Mouse (Mus musculus): ENCODE data around the gene Szt2. TPM values are rescaled to one million over a fixed set of nuclear protein-coding genes. Genes with fewer than 3 reads are reported as not detected.

The Szt2 gene
- polyA plus RNA-seq, 1 experiment from 2014 or later, result 11.1 TPM

DNA sequence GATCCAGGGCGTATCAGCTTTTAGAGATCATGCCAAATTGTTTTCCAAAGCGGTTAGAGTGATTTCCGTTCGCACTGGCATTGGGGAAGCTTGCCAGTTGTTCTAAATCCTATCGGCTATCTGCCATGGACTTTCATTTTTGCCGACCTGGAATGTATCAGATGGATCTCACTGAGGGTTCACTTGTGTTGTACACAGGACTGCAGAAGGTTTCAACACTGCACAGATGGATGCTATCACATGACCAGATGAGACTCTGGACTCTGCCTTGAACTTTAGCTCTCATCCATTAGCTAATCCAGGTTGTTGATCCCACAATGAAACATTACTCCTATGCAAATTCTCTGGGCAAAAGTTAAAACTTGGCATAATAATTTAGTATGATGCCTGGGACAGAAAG is 52.3 kb downstream of the Szt2 start:
- no peak overlapping the region for H3K4me3 ChIP-seq (replicated peaks)
- H3K27me3 ChIP-seq, result no peaks in the 10 kb centered on the region
- no peaks in the 10 kb centered on the region for H3K9me3 ChIP-seq
- no peak for ATAC-seq (ENCODE audit: insufficient number of reproducible peaks, insufficient read depth, low FRiP score, low TSS enrichment, low read depth)
- no peak overlapping the region for H3K4me2 ChIP-seq
- WGBS, result 90% methylated on average over 6 of the region's 6 CpGs
- peaks cover 4% of the 10 kb centered on the region; the same call in 1 of the 2 replicates for H3K36me3 ChIP-seq
- H3K9ac ChIP-seq (replicated peaks), result no peak overlapping the region
- H3K27ac ChIP-seq, result no peak overlapping the region
- H3K4me1 ChIP-seq (replicated peaks), result peaks cover 12% of the 10 kb centered on the region

DNA sequence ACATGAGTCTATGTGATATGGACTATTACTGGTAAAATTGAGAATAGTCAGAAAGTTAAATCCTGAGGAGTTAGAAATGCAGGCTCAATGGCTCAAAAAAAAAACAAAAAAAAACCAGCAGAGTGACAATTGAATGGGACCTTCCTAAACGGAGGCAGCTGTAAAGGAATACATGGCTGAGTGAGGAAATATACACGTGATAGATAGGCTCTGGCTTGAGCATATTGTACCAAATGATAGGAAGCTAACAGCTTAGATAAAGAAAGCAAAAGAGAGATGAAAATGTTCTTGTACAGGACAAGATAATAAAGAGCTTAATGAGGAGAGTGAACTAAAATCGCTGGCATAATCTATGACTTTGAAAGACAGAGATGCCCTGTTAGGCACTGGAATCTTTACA is 54.8 kb downstream of the Szt2 start:
- H3K36me3 ChIP-seq, result no peaks in the 10 kb centered on the region
- no peak overlapping the region for H3K9ac ChIP-seq (replicated peaks)
- H3K27me3 ChIP-seq, result no peaks in the 10 kb centered on the region
- ATAC-seq (ENCODE audit: insufficient number of reproducible peaks, insufficient read depth, low FRiP score, low TSS enrichment, low read depth), result no peak
- 0 out of 2 replicates have a peak, but pooled peaks cover 2% of the 10 kb centered on the region for H3K4me1 ChIP-seq (replicated peaks)
- H3K9me3 ChIP-seq, result no peaks in the 10 kb centered on the region
- 79% methylated on average over 3 of the region's 3 CpGs for WGBS
- H3K4me3 ChIP-seq (replicated peaks), result no peak overlapping the region
- H3K4me2 ChIP-seq, result no peak overlapping the region
- H3K27ac ChIP-seq, result no peak overlapping the region

DNA sequence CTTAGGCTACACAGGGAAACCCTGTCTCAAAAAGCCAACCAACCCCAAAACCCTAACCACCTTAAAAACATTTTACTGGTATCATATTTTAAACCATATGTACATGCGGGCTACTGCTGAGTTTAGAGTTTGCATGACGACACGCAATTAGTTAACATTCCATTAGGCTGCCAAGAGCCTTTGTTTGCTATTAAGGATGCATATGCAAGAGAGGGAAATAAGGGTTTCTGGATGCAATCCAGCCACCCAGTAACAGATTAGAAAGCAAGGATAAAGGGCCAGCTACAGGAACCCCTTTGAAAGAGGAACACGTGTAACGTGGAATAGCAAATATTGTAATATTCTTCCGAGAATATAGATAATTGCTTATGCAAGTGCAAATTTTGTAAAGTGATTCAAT is 55.4 kb downstream of the Szt2 start:
- no peak overlapping the region for H3K4me3 ChIP-seq (replicated peaks)
- no peak overlapping the region for H3K4me2 ChIP-seq
- H3K9ac ChIP-seq (replicated peaks), result no peak overlapping the region
- WGBS, result 85% methylated on average over 6 of the region's 6 CpGs
- no peak overlapping the region for H3K27ac ChIP-seq
- no peak for ATAC-seq (ENCODE audit: insufficient number of reproducible peaks, insufficient read depth, low FRiP score, low TSS enrichment, low read depth)
- H3K27me3 ChIP-seq, result no peaks in the 10 kb centered on the region
- H3K36me3 ChIP-seq, result no peaks in the 10 kb centered on the region
- H3K4me1 ChIP-seq (replicated peaks), result no peaks in the 10 kb centered on the region
- no peaks in the 10 kb centered on the region for H3K9me3 ChIP-seq

DNA sequence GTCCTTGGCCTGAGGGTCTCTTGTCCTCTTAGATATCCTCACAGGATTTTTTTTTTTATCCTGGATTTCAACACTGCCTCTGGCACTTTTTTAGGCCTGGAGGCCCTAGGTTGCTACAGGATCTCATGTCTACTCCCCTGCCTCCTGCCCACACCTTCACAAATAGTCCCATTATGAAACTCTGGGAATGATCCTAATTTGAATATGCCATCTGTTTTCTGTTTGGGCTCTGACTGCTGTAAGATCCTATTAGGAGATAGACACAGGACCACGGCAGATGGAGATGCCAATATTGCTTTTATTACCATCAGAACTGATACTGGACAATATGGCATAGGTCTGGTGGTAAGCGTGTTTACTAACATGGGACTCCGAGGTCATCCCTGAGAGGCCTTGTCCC is 57.2 kb downstream of the Szt2 start:
- H3K4me1 ChIP-seq (replicated peaks), result no peaks in the 10 kb centered on the region; the same call in 1 of the 2 replicates
- H3K27me3 ChIP-seq, result no peaks in the 10 kb centered on the region
- no peak overlapping the region for H3K9ac ChIP-seq (replicated peaks)
- no peaks in the 10 kb centered on the region for H3K9me3 ChIP-seq
- H3K4me2 ChIP-seq, result no peak overlapping the region
- H3K36me3 ChIP-seq, result no peaks in the 10 kb centered on the region
- 81% methylated on average over 3 of the region's 3 CpGs for WGBS
- H3K4me3 ChIP-seq (replicated peaks), result no peak overlapping the region
- no peak overlapping the region for H3K27ac ChIP-seq
- no peak for ATAC-seq (ENCODE audit: insufficient number of reproducible peaks, insufficient read depth, low FRiP score, low TSS enrichment, low read depth)

DNA sequence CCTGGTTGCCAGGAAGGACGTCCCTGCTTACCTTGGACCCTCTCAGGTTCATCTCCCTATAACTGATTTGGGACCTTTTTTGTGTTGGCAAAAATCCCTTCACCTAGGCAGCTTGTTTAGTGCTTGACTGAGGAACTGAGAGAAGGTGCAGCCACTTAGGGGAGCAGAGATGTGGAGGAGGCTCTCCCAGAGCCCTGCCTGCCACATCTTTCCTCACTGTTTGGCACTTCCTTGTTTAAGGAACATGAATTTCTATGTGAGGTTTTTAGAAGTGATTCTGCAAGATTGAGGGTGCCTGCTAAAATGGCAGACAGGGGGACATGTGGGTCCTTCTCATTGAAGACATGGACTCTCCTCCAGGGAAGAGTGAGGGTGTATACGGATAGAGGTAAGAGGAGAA is 58.2 kb downstream of the Szt2 start:
- no peak overlapping the region for H3K27ac ChIP-seq
- H3K4me2 ChIP-seq, result no peak overlapping the region
- H3K27me3 ChIP-seq, result no peaks in the 10 kb centered on the region
- no peak overlapping the region for H3K4me3 ChIP-seq (replicated peaks)
- no peaks in the 10 kb centered on the region; the same call in 1 of the 2 replicates for H3K4me1 ChIP-seq (replicated peaks)
- H3K36me3 ChIP-seq, result no peaks in the 10 kb centered on the region
- H3K9ac ChIP-seq (replicated peaks), result no peak overlapping the region
- no peaks in the 10 kb centered on the region for H3K9me3 ChIP-seq
- 81% methylated on average over 2 of the region's 2 CpGs for WGBS
- no peak for ATAC-seq (ENCODE audit: insufficient number of reproducible peaks, insufficient read depth, low FRiP score, low TSS enrichment, low read depth)

DNA sequence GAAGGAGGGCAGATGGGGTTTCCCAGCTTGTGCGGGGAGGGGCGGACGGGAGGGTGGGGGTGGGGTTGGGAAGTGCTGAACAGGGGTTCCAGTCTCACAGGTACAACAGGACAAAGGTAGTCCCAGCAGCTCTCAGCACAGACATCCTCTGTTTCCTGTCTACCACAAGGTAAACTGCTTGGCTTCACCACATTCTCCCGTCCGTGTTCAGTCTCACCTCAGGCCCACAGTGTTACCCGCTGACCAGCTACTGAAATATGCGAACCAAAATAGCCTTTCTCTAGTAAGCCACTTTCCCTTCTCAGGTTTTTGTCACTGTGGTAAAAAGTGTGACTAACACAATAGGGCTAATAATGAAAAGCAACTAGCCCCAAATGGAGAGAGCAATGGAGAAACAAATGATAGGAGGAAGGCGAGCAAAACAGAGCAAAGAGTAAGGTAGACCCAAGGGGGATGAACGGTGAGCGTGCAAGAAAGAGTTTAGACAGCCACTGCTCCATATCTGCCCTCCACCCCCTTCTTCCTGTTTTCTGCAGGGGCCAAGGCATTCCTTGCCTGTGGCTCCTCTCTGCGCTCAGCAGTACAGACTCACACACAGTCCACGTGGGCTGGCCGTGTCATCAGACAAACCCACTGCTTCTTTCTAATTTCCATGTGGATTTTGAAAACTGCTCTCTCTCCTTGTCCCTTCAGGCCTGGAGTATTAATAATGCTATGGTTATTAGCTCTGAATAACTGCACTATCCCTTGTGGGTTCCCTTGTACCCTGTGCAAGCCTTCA is 61.4 kb downstream of the Szt2 start:
- Histone ChIP-seq H3K9ac (replicated peaks) (no peak overlapping the region), H3K36me3 (no peaks in the 10 kb centered on the region), H3K27ac (0 out of 2 replicates have a peak overlapping the region, but pooled peaks have one; percentile 0), H3K27me3 (no peaks in the 10 kb centered on the region), H3K4me3 (replicated peaks) (no peak overlapping the region), H3K4me2 (no peak overlapping the region), H3K9me3 (no peaks in the 10 kb centered on the region), H3K4me1 (replicated peaks) (no peaks in the 10 kb centered on the region; the same call in 1 of the 2 replicates)
- WGBS, result 67% methylated on average over 13 of the region's 13 CpGs
- ATAC-seq (ENCODE audit: insufficient number of reproducible peaks, insufficient read depth, low FRiP score, low TSS enrichment, low read depth), result no peak

DNA sequence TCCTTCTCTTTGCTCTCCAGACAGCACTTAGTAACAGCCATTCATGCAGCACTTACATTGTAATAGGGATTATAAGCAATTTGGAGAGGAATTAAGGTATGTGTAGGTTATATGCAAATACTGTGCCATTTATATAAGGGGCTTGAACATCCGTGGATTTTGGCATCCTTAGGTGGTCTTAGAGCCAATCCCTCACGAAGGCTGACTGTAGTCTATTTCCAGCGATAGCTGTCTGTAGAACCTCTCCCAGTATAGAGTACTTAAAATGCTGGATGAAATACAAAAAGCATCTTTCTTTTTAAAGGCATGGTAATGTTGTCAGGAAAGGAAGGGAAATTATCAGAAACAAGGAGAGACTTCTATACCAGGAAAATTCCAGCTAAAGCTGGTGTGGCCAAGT is 67.6 kb downstream of the Szt2 start:
- WGBS, result 87% methylated on average over 3 of the region's 3 CpGs
- Histone ChIP-seq H3K27me3 (no peaks in the 10 kb centered on the region), H3K9ac (replicated peaks) (no peak overlapping the region)

DNA sequence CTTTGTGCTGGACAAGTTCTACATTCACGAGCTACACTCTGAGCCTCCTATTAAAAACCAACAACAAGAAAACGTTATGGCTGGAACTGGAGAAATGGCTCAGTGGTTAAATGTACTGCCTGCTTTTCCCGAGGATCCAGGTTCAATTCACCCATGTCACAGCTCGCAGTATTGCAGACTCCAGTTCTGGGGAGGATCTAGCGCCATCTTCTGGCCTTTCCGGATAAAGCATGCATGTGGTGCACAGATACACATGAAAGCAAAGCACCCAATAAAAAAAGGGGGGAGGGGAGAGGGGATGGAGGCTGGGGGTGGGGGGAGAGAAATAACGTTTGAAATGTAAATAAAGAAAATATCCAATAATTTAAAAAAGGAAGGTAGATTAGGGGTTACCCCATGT is 72.4 kb downstream of the Szt2 start:
- no peak for ATAC-seq (ENCODE audit: insufficient number of reproducible peaks, insufficient read depth, low FRiP score, low TSS enrichment, low read depth)
- Histone ChIP-seq H3K36me3 (no peaks in the 10 kb centered on the region), H3K9me3 (no peaks in the 10 kb centered on the region), H3K27ac (no peak overlapping the region), H3K4me2 (no peak overlapping the region), H3K4me3 (replicated peaks) (no peak overlapping the region), H3K27me3 (no peaks in the 10 kb centered on the region), H3K9ac (replicated peaks) (no peak overlapping the region), H3K4me1 (replicated peaks) (no peaks in the 10 kb centered on the region)
- 15% methylated on average over 7 of the region's 7 CpGs for WGBS

More for the DNA sequence above, 67.6 kb downstream of the Szt2 start:
- no peak for ATAC-seq (ENCODE audit: insufficient number of reproducible peaks, insufficient read depth, low FRiP score, low TSS enrichment, low read depth)
- Histone ChIP-seq H3K36me3 (no peaks in the 10 kb centered on the region), H3K4me1 (replicated peaks) (peaks cover 3% of the 10 kb centered on the region; the same call in 1 of the 2 replicates), H3K9me3 (no peaks in the 10 kb centered on the region), H3K27ac (no peak overlapping the region), H3K4me2 (no peak overlapping the region), H3K4me3 (replicated peaks) (no peak overlapping the region)

DNA sequence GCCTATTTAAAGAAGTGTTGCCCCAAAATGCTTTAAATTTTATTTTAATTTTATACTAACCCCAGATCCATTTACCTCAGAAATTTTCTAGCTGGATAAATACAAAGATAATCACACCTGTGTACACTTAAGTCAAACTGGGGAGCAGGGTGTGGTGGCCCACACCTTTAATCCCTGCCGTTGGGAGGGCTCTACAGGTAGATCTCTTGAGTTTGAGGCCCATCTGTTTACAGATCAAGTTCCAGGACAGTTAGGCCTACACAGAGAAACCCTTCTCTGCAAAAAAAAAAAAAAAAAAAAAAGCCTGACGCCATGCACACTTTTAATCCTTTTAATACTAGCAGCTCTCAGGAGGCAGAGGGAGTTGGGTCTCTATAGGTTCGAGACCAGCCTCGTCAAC is 73.1 kb downstream of the Szt2 start:
- ATAC-seq (ENCODE audit: insufficient number of reproducible peaks, insufficient read depth, low FRiP score, low TSS enrichment, low read depth), result no peak
- WGBS, result 91% methylated on average over 4 of the region's 4 CpGs

DNA sequence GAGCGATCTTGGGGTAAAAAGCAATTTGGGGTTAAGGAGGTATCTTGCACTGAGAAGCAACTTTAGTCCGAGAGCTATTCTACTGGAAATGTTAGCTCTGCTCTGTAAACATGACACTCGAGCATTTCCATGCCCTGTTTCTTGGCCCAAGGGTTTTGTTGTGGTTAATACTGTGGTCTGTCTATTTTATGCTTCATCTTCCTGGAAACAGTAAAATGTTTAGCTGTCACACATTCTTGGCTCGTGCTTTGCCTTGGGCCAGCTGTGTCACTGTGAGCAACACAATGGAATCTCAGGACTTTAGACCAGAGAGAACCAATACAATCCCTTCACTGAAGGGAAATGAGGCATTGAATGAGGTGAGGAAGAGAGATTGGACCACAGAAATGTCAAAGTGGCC is 77.3 kb downstream of the Szt2 start:
- no peak for ATAC-seq (ENCODE audit: insufficient number of reproducible peaks, insufficient read depth, low FRiP score, low TSS enrichment, low read depth)
- Histone ChIP-seq H3K36me3 (no peaks in the 10 kb centered on the region), H3K4me2 (no peak overlapping the region), H3K4me1 (replicated peaks) (peaks cover under 1% of the 10 kb centered on the region), H3K9me3 (no peaks in the 10 kb centered on the region), H3K9ac (replicated peaks) (no peak overlapping the region), H3K27ac (no peak overlapping the region), H3K4me3 (replicated peaks) (no peak overlapping the region), H3K27me3 (no peaks in the 10 kb centered on the region)
- 66% methylated on average over 4 of the region's 4 CpGs for WGBS

More for the DNA sequence above, 73.1 kb downstream of the Szt2 start:
- H3K36me3 ChIP-seq, result no peaks in the 10 kb centered on the region
- no peak overlapping the region for H3K4me2 ChIP-seq
- no peaks in the 10 kb centered on the region for H3K27me3 ChIP-seq
- no peak overlapping the region for H3K9ac ChIP-seq (replicated peaks)
- no peak overlapping the region for H3K4me3 ChIP-seq (replicated peaks)
- H3K27ac ChIP-seq, result no peak overlapping the region
- H3K4me1 ChIP-seq (replicated peaks), result no peaks in the 10 kb centered on the region
- no peaks in the 10 kb centered on the region for H3K9me3 ChIP-seq

DNA sequence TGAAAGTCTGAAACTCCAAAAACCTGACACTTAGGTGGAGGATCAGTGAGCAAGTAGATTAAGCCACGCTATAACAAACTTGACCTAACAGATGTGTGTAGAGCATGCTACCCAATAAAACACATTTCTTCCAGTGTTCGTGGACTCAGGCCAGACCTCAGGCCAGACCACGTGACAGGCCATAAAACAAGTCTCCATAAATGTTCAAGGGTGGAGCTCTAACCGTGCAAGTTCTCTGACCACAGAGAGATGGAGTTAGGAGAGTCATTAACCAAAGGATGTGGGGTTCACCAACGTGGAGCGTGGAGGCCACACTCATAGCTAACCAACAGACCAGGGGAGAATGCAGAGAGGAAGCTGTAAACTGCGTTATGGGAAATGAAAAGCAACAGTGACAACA is 82.6 kb downstream of the Szt2 start:
- Histone ChIP-seq H3K27me3 (no peaks in the 10 kb centered on the region), H3K9ac (replicated peaks) (no peak overlapping the region), H3K4me2 (no peak overlapping the region), H3K4me1 (replicated peaks) (peaks cover 6% of the 10 kb centered on the region), H3K27ac (peak overlapping the region; percentile 76), H3K4me3 (replicated peaks) (no peak overlapping the region), H3K9me3 (no peaks in the 10 kb centered on the region), H3K36me3 (no peaks in the 10 kb centered on the region)
- 15% methylated on average over 7 of the region's 7 CpGs for WGBS
- peak; percentile 47 for ATAC-seq (ENCODE audit: insufficient number of reproducible peaks, insufficient read depth, low FRiP score, low TSS enrichment, low read depth)

DNA sequence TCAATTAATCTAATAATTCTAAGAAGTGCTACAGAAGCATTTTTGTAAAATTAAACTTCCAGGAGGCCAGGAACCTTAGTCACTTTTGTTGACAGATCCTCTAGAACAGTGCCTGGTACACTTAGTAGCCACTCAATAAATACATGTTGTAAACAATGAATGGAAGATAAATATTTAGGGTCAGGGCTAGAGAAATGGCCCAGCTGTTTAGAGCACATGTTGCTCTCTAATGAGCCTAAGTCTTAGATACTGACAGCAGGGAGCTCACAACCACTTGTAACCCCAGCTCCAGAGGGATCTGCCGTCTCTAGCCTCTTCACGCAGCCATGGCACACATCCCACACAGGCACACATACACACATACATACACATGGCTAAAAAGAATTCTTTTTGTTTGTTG is 88.4 kb downstream of the Szt2 start:
- Histone ChIP-seq H3K36me3 (no peaks in the 10 kb centered on the region), H3K9ac (replicated peaks) (no peak overlapping the region), H3K4me3 (replicated peaks) (no peak overlapping the region), H3K27ac (no peak overlapping the region), H3K4me2 (no peak overlapping the region), H3K4me1 (replicated peaks) (peaks cover 10% of the 10 kb centered on the region), H3K9me3 (no peaks in the 10 kb centered on the region), H3K27me3 (no peaks in the 10 kb centered on the region)
- ATAC-seq (ENCODE audit: insufficient number of reproducible peaks, insufficient read depth, low FRiP score, low TSS enrichment, low read depth), result no peak
- 63% methylated on average over 2 of the region's 2 CpGs for WGBS
